Mouse (Mus musculus) spleen, adult 12 weeks (tissue): Measurements from ENCODE around the gene Ptov1.
"Not testable (repeated sequence)": the region's sequence is repeated elsewhere in the genome, so short reads cannot be mapped to it uniquely, and the experiment has no call there.

Source experiments
- DNase-seq: peaks from one replicate; pipeline ENCODE4 v3.0.0; 2022; ENCODE audit warnings: low spot score

Gene Ptov1

GRCm38 (mm10) chr7:44888256-44889105 lies 18.9 kb upstream of the Ptov1 start:
- DNase-seq: no peak

DNA sequence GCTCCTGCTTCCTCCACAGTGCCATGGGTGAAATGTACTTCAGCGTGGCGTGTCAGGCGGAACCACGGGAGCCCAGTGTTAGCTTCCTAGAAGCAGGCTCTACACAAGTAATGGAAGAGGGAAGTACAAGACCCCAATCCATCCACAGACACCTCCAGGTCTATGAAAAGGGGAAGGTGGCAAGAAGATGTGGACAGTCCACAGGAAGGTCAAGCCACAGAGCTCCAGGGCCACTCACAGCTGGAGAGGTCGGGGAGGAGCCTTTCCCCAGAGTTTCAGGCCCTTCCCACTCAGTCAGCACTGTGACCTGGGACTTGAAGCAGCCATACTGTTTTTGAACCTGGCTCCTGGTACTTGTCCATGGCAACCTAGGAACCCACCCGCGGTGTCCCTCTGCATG lies 17.4 kb upstream of the Ptov1 start:
- no peak for DNase-seq

- no peak for DNase-seq
These were observed 15.0 kb upstream of the Ptov1 start for GRCm38 (mm10) chr7:44884637-44885036.

DNA sequence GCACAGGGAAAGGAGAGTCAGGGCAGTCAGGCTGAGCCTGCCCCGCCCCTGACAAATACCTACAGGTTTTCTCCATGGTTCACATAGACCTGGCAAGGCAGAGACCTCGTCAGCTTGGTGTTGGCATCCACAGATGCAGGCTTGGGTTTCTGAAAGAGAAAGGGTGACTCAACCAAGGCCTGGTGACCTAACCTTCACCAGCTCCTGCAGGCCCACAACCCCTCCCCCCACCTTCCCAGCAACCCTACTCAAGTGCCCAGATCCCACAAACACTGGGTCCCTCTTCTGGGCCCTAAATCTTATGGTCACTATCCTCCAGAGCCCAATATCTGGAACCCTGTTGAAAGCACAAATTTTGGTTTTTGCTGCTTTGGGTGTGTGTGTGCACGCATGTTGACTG lies 13.4 kb upstream of the Ptov1 start:
- no peak for DNase-seq

GRCm38 (mm10) chr7:44877833-44878232 lies 8.2 kb upstream of the Ptov1 start:
- DNase-seq: no peak

GRCm38 (mm10) chr7:44871774-44872173 lies 2.2 kb upstream of the Ptov1 start:
- DNase-seq: not testable (repeated sequence)

GRCm38 (mm10) chr7:44871181-44871580 lies 1.6 kb upstream of the Ptov1 start:
- DNase-seq: no peak

DNA sequence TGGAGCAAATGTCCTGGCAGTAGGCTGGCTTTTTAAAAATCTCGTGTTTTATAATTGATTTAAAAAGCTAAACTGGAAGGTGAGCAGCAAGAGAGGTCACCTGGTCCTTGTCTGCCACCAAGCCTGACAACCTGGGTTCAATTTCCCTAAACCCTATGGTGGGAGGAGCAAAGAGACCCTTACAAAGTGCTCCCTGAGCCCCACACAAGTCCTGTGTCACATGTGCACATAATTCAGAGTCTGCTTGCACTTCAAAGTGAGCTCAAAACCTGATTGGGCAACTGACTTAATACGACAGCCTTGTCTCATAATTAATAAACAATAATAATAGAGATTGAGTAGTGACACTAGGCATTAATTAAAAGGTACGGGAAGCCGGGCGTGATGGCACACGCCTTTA lies 1.0 kb upstream of the Ptov1 start:
- DNase-seq: no peak

GRCm38 (mm10) chr7:44868919-44869696 lies 480 bp downstream of the Ptov1 start:
- no peak for DNase-seq

DNA sequence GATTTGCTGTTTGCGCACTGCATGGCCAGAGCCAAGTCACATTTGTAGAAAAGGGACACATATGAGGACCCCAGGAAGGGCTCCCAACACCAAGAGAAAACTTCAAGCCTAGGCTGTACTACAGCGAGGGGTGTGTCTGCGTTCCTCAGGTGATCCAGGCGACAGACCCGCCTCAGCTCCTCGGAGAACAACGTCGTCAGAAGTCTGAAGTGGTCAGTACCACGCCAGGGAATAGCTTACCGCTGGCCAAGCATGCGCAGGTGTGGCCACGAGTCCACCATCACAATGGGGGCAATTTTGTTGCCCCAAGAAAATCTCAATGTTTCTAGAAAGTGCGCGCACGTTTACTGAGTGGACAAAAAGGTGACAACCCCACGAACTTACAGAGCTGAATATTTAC lies 1.1 kb downstream of the Ptov1 start:
- DNase-seq: no peak

- DNase-seq: no peak
These were observed 1.8 kb downstream of the Ptov1 start for GRCm38 (mm10) chr7:44867802-44868201.

DNA sequence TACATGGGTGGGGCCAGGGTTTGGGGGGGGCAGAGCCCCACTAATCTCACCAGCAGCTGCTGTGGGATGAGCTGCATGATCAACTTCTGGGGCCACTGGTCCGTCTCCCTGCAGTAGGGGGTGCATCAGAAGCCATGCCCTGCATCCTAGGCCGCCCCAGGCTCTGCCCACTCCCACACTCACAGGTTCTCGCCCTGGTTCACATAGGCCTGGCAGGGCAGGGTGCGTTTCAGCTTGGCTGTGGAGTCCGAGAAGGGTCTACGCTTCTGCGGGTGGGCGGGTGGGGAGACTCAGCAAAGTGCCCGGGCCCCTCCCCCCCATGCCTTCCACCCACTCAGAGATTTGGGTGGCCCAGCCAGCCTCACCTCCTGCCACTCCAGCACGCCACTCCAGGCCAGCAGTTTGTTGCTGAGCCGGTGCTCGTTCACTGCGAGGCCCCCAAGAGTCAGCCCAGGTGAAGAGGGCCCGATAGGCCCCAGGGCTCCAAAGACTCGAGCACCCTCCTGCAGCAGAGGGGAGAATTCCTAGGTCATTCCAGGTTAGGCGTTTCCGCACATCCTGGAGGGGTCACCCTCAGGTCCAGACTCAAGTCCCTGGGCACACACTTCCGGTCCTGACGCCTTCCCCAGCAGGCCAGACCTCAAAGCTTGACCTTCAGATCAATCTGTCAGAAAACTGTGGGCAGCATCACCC lies 2.4 kb downstream of the Ptov1 start:
- DNase-seq: no peak

DNA sequence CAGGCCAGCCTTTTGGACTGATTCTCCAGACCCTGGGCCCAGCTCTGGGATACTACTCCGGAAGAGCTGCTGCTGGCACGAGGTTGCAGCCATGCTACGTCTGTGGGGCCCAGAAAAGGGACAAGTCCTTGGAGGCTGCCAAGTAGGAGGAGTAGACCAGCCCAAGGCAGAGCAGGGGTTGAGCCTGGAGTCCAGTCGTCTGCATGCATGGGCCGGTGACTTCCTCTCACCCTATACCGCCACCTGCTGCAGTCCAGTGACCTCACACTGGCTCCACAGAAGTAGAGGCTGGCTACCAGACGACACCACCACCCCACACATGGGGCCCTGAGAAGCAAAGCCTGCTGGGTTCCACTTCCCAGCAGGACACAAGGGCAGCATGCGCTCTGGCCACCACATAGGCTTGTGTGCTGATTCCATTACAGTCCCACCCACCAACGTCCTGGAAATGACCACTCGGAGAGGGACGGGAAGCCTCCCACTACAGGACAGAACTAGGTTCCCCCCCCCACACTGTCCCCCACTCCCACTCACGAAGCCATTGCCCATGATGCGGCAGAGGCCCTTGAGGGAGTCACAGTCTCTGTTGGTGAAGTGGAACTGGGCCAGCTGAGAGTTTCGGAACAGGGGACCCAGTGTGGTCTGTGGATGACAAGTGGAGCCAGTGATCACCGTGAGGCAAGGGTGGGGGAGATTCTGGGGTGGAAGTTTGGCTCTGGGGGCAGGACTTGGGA lies 3.1 kb downstream of the Ptov1 start:
- DNase-seq: no peak

DNA sequence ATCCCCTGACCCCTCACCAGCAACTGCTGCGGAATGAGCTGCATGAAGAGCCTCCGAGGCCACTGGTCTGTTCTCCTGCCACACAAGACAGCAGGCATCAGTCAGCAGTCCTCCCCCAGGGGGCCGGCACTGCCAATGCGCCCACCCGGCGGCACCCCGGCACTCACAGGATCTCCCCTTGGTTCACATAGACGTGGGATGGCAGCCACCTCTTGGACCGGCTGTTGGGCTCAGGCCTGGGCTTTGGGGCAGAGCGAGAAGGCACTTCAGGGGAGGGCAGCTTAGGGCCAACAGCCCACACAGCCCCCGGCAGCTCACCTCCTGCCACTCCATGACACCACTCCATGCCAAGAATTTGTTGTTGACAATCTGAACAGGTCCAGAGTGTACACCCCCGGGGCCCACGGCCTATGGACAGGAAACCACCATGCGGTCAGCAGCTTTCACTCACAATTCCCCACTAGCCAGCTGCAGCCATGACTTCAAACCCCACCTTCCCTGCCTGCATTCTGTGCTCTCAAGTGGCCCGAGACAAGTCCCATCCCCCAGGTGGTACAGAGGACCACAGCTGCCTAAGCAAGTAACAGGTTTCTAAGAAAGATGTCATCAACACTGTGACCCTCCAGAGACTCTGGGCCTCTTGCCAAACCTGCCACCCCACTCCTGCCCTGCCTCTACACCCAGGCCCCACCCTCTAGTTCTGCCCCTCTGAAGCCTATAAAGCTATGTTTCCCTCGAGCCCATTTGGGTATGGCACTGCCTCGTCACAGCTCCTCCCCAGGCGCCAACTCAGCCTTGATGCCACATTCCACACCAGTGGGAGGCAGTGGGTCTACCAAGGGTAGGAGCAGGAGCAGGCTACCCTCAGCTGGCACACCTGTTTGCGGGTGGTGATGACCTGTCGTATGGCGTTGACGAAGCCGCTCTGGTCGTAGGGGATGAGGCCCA lies 4.7 kb downstream of the Ptov1 start:
- DNase-seq: no peak

DNA sequence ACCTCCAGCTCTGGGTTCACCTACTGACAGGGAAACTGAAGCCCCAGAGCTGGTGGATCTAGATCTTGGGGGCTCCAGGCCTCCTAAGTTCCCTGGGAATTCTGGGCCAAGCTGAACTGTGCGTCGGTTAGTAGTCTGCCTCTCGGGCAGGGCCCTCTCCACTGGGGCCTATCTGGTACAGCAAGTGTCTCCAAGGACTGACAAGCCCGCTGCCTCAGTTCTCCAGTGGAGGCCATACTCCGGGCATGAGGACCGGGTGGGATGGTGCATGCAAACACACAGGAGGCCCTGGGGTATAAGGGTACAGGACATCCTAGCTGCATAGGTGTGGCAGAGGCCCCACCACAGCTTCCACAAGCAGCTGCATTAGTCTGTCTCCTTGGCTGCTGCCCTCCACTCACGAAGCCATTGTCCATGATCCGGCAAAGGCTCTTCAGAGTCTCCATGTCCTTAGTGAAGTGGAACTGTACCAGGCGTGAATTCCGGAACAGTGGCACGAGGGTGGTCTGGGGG lies 5.5 kb downstream of the Ptov1 start:
- no peak for DNase-seq

- no peak for DNase-seq
These were observed 6.4 kb downstream of the Ptov1 start for GRCm38 (mm10) chr7:44863210-44863609.

GRCm38 (mm10) chr7:44862434-44862833 lies 7.2 kb downstream of the Ptov1 start:
- DNase-seq: no peak

DNA sequence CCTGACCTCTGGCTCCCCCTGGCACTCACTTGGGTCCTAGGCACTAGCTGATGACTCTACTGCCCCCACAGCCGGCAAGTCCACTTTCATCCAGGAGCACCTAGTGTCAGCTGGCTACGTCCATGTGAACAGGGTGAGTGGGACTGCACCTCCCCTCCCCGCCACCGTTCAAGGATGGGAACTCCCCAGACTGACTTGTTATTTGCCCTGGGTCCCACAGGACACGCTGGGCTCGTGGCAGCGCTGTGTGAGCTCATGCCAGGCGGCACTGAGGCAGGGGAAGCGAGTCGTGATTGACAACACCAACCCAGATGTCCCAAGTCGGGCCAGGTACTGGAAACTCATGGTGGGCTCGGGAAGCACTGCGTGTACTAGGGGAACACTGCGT lies 8.2 kb downstream of the Ptov1 start:
- no peak for DNase-seq

DNA sequence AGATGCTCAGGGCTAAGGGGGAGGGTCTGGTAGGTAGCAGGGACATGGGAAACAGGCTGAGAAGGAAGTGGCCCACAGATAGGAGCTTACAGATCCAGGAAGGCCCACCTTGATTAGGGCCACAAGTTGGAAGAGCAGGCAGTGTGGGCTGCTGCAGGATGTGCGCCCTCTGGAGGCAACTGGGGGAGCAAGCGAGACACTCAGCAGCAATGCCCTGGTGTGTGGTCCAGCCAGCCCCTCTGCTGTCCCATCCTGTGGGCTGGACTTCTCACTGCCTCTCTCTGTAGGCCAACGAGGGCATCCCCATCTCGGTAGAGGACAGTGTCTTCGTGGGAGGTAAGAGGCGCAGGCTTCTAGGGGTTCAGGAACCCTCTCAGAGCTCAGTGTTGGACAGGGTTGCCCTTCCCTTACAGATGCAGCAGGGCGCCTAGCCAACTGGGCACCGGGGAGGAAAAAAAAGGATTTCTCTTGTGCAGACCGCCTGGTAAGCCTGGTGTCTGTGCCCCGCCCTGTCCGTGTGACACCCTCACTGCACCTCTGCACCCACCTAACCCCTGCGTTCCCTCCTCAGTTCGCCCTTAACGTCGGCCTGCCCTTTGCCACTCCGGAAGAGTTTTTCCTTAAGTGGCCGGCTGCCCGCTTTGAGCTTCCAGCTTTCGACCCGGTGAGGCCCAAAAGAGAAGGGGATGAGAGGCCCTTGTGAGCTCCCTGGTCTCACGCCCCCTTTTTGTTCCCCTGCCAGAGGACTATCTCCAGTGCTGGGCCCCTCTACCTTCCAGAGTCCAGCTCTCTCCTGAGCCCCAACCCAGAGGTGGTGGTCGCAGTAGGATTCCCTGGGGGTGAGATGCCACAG lies 8.8 kb downstream of the Ptov1 start:
- peak; percentile 51 for DNase-seq

DNA sequence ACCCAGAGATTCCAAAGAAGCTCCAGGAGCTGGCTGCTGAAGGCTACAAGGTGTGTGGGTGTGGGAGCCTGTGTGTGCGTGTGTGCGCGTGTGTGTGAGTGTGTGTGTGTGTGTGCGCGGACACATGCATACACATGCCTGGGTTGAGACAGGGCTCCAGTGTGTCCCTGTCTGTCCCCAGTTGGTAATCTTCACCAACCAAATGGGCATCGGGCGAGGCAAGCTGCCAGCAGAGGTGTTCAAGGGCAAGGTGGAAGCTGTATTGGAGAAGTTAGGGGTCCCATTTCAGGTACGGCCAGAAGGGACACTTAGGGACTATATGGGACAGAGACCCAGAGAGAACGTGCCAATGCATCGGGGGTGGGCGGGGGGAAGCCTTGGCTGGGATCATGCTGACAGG lies 9.7 kb downstream of the Ptov1 start:
- DNase-seq: no peak
